Mouse (Mus musculus) cortical plate, adult 2 months (tissue): Measurements from ENCODE around the gene Tbp.

Experiments
- CTCF ChIP-seq: fragments of 200-500 bp; IDR thresholded peaks from 2 replicates; pipeline ENCODE4 v1.5.1; 2011; ENCODE audit warnings: mild to moderate bottlenecking, control low read depth, low read length; ENCODE audit not compliant: insufficient read depth; ENCODE audit errors: extremely low read depth
- POLR2A ChIP-seq: fragments of 200-500 bp; IDR thresholded peaks from 2 replicates; pipeline ENCODE4 v1.6.1; 2011; ENCODE audit warnings: mild to moderate bottlenecking, low read length, control low read depth; ENCODE audit not compliant: insufficient read depth; ENCODE audit errors: extremely low read depth

- TF ChIP-seq CTCF (no peak), POLR2A (no peak)
Observed at GRCm38 (mm10) chr17:15518186-15518585, 18.5 kb downstream of the Tbp start.
